Mouse (Mus musculus): ENCODE measurements at regions not wholly inside any gene's neighbourhood (a gene's known extent, or its start where the extent isn't known, plus 50 kb on each side); places are given as distances from the start of the nearest gene placed in this dataset.

DNA sequence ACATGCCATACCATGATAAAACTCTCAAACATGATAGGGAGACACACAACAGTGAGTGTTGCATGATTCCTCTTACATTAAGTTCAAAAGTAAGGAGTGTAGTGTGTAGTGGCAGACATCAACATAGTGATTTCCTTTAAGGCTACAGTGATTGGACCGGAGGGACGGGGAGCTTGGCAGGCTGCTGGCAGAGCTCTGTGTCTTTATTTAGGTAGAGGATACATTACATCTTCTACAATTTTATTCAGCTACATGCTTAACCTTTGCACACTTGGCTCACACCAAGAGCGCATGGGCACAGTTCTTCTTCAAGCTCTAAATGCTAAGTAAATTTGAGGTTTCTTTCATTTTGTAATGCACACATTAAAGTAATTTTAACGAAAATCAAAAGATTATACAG lies 194.6 kb upstream of the Pter start:
- H3K4me1 ChIP-seq (ENCODE audit: insufficient read depth), result no peaks in the 10 kb centered on the region
- ATAC-seq (no peak), DNase-seq (no peak)
- H3K4me3 ChIP-seq (ENCODE audit: low read depth, low read length), result no peak overlapping the region
- H3K36me3 ChIP-seq (replicated peaks; ENCODE audit: insufficient read depth, low read length), result no peaks in the 10 kb centered on the region
- H3K9me3 ChIP-seq (ENCODE audit: low read length), result no peaks in the 10 kb centered on the region
- no peak overlapping the region for H3K9ac ChIP-seq (replicated peaks)
- H3K27me3 ChIP-seq (ENCODE audit: insufficient read depth, low read length), result no peaks in the 10 kb centered on the region
- 71% methylated on average over 4 of the region's 4 CpGs for WGBS (ENCODE audit: insufficient replicate concordance)
- no peak for TF ChIP-seq EP300 (IDR thresholded peaks at IDR 0.05; ENCODE audit: low read depth)
- TF ChIP-seq CTCF (IDR thresholded peaks at IDR 0.05; ENCODE audit: low read depth), result no peak
- H3K27ac ChIP-seq (ENCODE audit: low read depth), result no peak overlapping the region
- no peak overlapping the region for H3K4me2 ChIP-seq (ENCODE audit: low read depth, low read length)

DNA sequence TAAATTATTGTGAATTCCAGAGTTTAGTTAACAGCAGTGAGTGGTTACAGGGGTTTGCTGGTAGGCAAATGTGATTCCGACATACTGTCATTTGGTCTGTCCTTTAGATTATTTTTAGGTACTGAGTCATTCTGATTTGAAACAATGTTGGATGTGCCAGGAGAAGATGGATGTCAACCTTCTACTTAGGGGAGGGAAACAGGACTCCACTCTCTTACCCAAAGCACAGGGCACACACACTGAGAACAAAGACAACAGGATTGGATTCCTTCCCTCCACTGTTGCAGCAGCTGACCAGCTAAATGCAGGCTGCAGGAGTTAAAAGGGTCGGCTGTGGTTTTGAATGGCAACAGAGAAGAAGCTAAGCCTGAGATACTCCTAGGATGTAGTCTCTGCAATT lies 186.7 kb upstream of the Pter start:
- Histone ChIP-seq H3K27me3 (ENCODE audit: insufficient read depth, low read length) (no peaks in the 10 kb centered on the region), H3K36me3 (replicated peaks; ENCODE audit: insufficient read depth, low read length) (no peaks in the 10 kb centered on the region), H3K9ac (replicated peaks) (no peak overlapping the region), H3K4me1 (ENCODE audit: insufficient read depth) (no peaks in the 10 kb centered on the region), H3K4me2 (ENCODE audit: low read depth, low read length) (no peak overlapping the region), H3K27ac (ENCODE audit: low read depth) (no peak overlapping the region), H3K4me3 (ENCODE audit: low read depth, low read length) (no peak overlapping the region), H3K9me3 (ENCODE audit: low read length) (no peaks in the 10 kb centered on the region)
- DNase-seq (no peak), ATAC-seq (no peak)
- WGBS (ENCODE audit: insufficient replicate concordance), result 59% methylated on average over 2 of the region's 2 CpGs
- TF ChIP-seq EP300 (IDR thresholded peaks at IDR 0.05; ENCODE audit: low read depth) (no peak), CTCF (IDR thresholded peaks at IDR 0.05; ENCODE audit: low read depth) (no peak)

DNA sequence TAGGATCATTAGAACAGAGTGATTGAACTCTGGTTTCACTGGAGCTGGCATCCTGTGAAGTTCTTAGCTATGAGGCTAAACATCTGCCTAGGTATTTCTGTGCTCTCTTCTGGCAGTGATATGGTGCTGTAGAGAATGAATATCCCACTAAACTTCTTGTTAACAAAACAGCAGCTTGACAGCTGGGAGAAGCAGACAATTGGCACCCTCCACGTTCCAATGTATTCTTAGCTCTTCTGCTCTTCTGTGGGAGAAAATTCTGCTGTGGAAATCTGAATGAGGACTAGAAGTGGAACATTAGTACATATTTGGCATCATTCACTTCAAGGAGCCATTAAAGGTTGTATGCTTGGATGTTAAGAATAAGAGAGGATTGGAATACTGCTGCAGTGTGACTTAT lies 177.0 kb upstream of the Pter start:
- ATAC-seq, result no peak

DNA sequence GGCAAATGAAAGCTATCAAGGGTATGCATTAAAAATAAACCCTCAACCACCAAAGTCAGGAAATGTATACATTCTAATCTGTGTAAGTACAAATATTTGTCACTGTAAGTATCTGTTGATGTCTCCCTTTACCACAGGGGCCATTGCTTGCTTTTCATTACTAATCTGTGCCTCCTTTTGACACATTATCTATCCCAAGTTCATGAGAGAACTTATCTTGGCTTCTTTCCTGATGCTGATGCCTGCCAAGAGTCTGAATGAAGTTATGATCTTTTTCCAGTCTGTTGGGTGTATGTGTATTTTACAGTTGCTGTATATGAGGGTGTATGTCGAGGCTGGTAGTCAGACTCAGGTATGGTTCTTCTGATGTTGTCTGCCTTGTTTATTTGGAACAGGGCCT lies 165.0 kb upstream of the Pter start:
- ATAC-seq (no peak), DNase-seq (no peak)
- Histone ChIP-seq H3K4me1 (ENCODE audit: insufficient read depth) (no peaks in the 10 kb centered on the region), H3K27ac (ENCODE audit: low read depth) (no peak overlapping the region), H3K9ac (replicated peaks) (no peak overlapping the region), H3K27me3 (ENCODE audit: insufficient read depth, low read length) (no peaks in the 10 kb centered on the region), H3K4me2 (ENCODE audit: low read depth, low read length) (no peak overlapping the region), H3K9me3 (ENCODE audit: low read length) (no peaks in the 10 kb centered on the region), H3K4me3 (ENCODE audit: low read depth, low read length) (no peak overlapping the region), H3K36me3 (replicated peaks; ENCODE audit: insufficient read depth, low read length) (no peaks in the 10 kb centered on the region)
- TF ChIP-seq CTCF (IDR thresholded peaks at IDR 0.05; ENCODE audit: low read depth), result no peak
- TF ChIP-seq EP300 (IDR thresholded peaks at IDR 0.05; ENCODE audit: low read depth), result no peak
- 42% methylated on average over 1 of the region's 1 CpGs for WGBS (ENCODE audit: insufficient replicate concordance)

More for the DNA sequence above, 177.0 kb upstream of the Pter start:
- Histone ChIP-seq H3K27ac (ENCODE audit: low read depth) (no peak overlapping the region), H3K9ac (replicated peaks) (no peak overlapping the region), H3K4me3 (ENCODE audit: low read depth, low read length) (no peak overlapping the region), H3K36me3 (replicated peaks; ENCODE audit: insufficient read depth, low read length) (no peaks in the 10 kb centered on the region), H3K4me1 (ENCODE audit: insufficient read depth) (no peaks in the 10 kb centered on the region), H3K27me3 (ENCODE audit: insufficient read depth, low read length) (no peaks in the 10 kb centered on the region), H3K9me3 (ENCODE audit: low read length) (no peaks in the 10 kb centered on the region), H3K4me2 (ENCODE audit: low read depth, low read length) (no peak overlapping the region)
- 82% methylated on average over 1 of the region's 1 CpGs for WGBS (ENCODE audit: insufficient replicate concordance)
- TF ChIP-seq EP300 (IDR thresholded peaks at IDR 0.05; ENCODE audit: low read depth), result no peak
- TF ChIP-seq CTCF (IDR thresholded peaks at IDR 0.05; ENCODE audit: low read depth), result no peak
- no peak for DNase-seq

GRCm38 (mm10) chr2:12759931-12760330 lies 163.9 kb upstream of the Pter start:
- WGBS (ENCODE audit: insufficient replicate concordance), result 83% methylated on average over 3 of the region's 3 CpGs

GRCm38 (mm10) chr2:12761461-12761860 lies 162.4 kb upstream of the Pter start:
- ATAC-seq, result no peak
- H3K36me3 ChIP-seq (replicated peaks; ENCODE audit: insufficient read depth, low read length), result no peaks in the 10 kb centered on the region
- H3K4me2 ChIP-seq (ENCODE audit: low read depth, low read length), result no peak overlapping the region
- no peak overlapping the region for H3K27ac ChIP-seq (ENCODE audit: low read depth)
- H3K4me3 ChIP-seq (ENCODE audit: low read depth, low read length), result no peak overlapping the region
- WGBS (ENCODE audit: insufficient replicate concordance), result 76% methylated on average over 3 of the region's 3 CpGs
- H3K9me3 ChIP-seq (ENCODE audit: low read length), result no peaks in the 10 kb centered on the region
- no peak for DNase-seq
- TF ChIP-seq CTCF (IDR thresholded peaks at IDR 0.05; ENCODE audit: low read depth) (no peak), EP300 (IDR thresholded peaks at IDR 0.05; ENCODE audit: low read depth) (no peak)
- no peaks in the 10 kb centered on the region for H3K27me3 ChIP-seq (ENCODE audit: insufficient read depth, low read length)
- H3K4me1 ChIP-seq (ENCODE audit: insufficient read depth), result no peaks in the 10 kb centered on the region
- H3K9ac ChIP-seq (replicated peaks), result no peak overlapping the region

More at GRCm38 (mm10) chr2:12759931-12760330, 163.9 kb upstream of the Pter start:
- TF ChIP-seq CTCF (IDR thresholded peaks at IDR 0.05; ENCODE audit: low read depth) (no peak), EP300 (IDR thresholded peaks at IDR 0.05; ENCODE audit: low read depth) (no peak)
- ATAC-seq (no peak), DNase-seq (no peak)
- Histone ChIP-seq H3K4me1 (ENCODE audit: insufficient read depth) (no peaks in the 10 kb centered on the region), H3K4me2 (ENCODE audit: low read depth, low read length) (no peak overlapping the region), H3K9ac (replicated peaks) (no peak overlapping the region), H3K4me3 (ENCODE audit: low read depth, low read length) (no peak overlapping the region), H3K9me3 (ENCODE audit: low read length) (no peaks in the 10 kb centered on the region), H3K27me3 (ENCODE audit: insufficient read depth, low read length) (no peaks in the 10 kb centered on the region), H3K27ac (ENCODE audit: low read depth) (no peak overlapping the region), H3K36me3 (replicated peaks; ENCODE audit: insufficient read depth, low read length) (no peaks in the 10 kb centered on the region)

DNA sequence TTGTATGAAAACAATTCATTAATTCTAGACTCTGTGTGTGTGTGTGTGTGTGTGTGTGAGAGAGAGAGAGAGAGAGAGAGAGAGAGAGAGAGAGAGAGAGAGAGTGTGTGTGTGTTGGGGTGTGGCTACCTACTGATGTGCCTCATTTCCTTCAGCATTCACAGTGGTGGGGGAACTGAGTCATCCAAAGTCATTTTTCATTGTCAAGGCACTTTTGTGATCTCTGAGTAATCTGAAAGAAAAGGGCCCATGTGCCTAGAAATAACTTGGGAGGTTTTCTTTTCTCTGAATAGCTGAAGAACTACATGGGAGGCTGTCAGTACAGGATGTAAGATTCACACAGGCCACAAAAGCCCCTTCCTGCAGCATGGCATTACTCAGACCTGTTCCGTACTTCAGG lies 159.3 kb upstream of the Pter start:
- ATAC-seq (no peak), DNase-seq (no peak)
- no peaks in the 10 kb centered on the region for H3K36me3 ChIP-seq (replicated peaks; ENCODE audit: insufficient read depth, low read length)
- no peaks in the 10 kb centered on the region for H3K27me3 ChIP-seq (ENCODE audit: insufficient read depth, low read length)
- no peak overlapping the region for H3K9ac ChIP-seq (replicated peaks)
- no peak overlapping the region for H3K4me2 ChIP-seq (ENCODE audit: low read depth, low read length)
- no peak for TF ChIP-seq EP300 (IDR thresholded peaks at IDR 0.05; ENCODE audit: low read depth)
- no peak for TF ChIP-seq CTCF (IDR thresholded peaks at IDR 0.05; ENCODE audit: low read depth)
- H3K4me1 ChIP-seq (ENCODE audit: insufficient read depth), result no peaks in the 10 kb centered on the region
- no peaks in the 10 kb centered on the region for H3K9me3 ChIP-seq (ENCODE audit: low read length)
- H3K27ac ChIP-seq (ENCODE audit: low read depth), result no peak overlapping the region
- H3K4me3 ChIP-seq (ENCODE audit: low read depth, low read length), result no peak overlapping the region
- 54% methylated on average over 1 of the region's 1 CpGs for WGBS (ENCODE audit: insufficient replicate concordance)
